ENCODE assay signal across 18 mouse cellular contexts in genomic region chr5:148896515-148896914, GRCm38 (mm10). TPM values are rescaled to one million over a fixed set of nuclear protein-coding genes. Genes with fewer than 3 reads are reported as not detected.
DNase-seq lines count a peak whose midpoint lies in the region; ATAC-seq lines count a peak whose summit lies in the region.
"Had no signal": no experiment of that assay in that cellular context is flagged by ENCODE, and none has a peak within 500 bp of the region (broad histone marks: within the 10 kb centered on the region; RNA-seq: fewer than 3 reads in every experiment).

No protein-coding gene starts in this region.

- H3K9me3 ChIP-seq in heart, embryonic 10.5 days = no peaks in the 10 kb centered on the region
- H3K9me3 ChIP-seq in liver, embryonic 15.5 days (replicated peaks) = no peaks in the 10 kb centered on the region
- H3K9me3 ChIP-seq in heart, embryonic 12.5 days (replicated peaks) = no peaks in the 10 kb centered on the region
- H3K9me3 ChIP-seq: embryonic facial prominence, embryonic 12.5 days; limb, embryonic 15.5 days; stomach, embryonic 15.5 days had no signal

- peak; percentile 51 for ATAC-seq in erythroid progenitor cell, adult 5-6 weeks (replicated peaks; ENCODE audit: low FRiP score, poor library complexity, severe bottlenecking)
- ATAC-seq in liver, embryonic 15.5 days (ENCODE audit: insufficient read depth) = peak; percentile 50
- ATAC-seq in heart, embryonic 12.5 days (ENCODE audit: insufficient number of reproducible peaks, low FRiP score) = no peak
- ATAC-seq: CD4-positive, CD25-positive, alpha-beta regulatory T cell, adult 4 months; intestine, postnatal 0 days had no signal

- peaks cover 27% of the 10 kb centered on the region for H3K36me3 ChIP-seq in heart, embryonic 10.5 days
- H3K36me3 ChIP-seq in liver, embryonic 15.5 days (replicated peaks) = peaks cover 41% of the 10 kb centered on the region
- peaks cover 40% of the 10 kb centered on the region for H3K36me3 ChIP-seq in heart, embryonic 12.5 days

- peaks cover 21% of the 10 kb centered on the region for H3K4me1 ChIP-seq in heart, embryonic 10.5 days
- peaks cover 47% of the 10 kb centered on the region for H3K4me1 ChIP-seq in liver, embryonic 15.5 days (replicated peaks)
- H3K4me1 ChIP-seq in heart, embryonic 12.5 days (replicated peaks) = peaks cover 5% of the 10 kb centered on the region

- no peak for DNase-seq in heart, embryonic 10.5 days (ENCODE audit: low spot score)
- DNase-seq in heart, postnatal 14 days = no peak
- peak; percentile 20 for DNase-seq in c-Kit-negative CD71-positive TER-119-positive erythroid progenitor cells, embryonic 14.5 days (ENCODE audit: low read depth, low spot score)
- DNase-seq in adrenal gland, adult 8-10 months = no peak
- DNase-seq in spleen, adult 12 weeks (ENCODE audit: low spot score) = no peak
- DNase-seq: adrenal gland, postnatal 10 days; cerebellum, adult 9-10 months; gastrocnemius, adult 2 months; kidney, postnatal 25 days had no signal

- 0 out of 2 replicates have a peak overlapping the region, but pooled peaks have one; percentile 13 for H3K27ac ChIP-seq in heart, embryonic 10.5 days
- H3K27ac ChIP-seq in liver, embryonic 15.5 days (replicated peaks) = peak overlapping the region; percentile 94
- H3K27ac ChIP-seq in heart, embryonic 12.5 days (ENCODE audit: poor library complexity, severe bottlenecking) = no peak overlapping the region
- H3K27ac ChIP-seq: embryonic facial prominence, embryonic 12.5 days; gastrocnemius, adult 2 months; limb, embryonic 15.5 days; stomach, embryonic 15.5 days had no signal

- H3K4me2 ChIP-seq in liver, embryonic 15.5 days = peak overlapping the region; percentile 60
- no peak overlapping the region for H3K4me2 ChIP-seq in heart, embryonic 12.5 days
- H3K4me2 ChIP-seq: embryonic facial prominence, embryonic 12.5 days; heart, embryonic 11.5 days; limb, embryonic 15.5 days; stomach, embryonic 15.5 days had no signal

- intact Hi-C loops in heart, postnatal 14 days (cut with DNase I) = no loop called here

- H3K4me3 ChIP-seq in heart, embryonic 10.5 days = no peak overlapping the region
- no peak overlapping the region for H3K4me3 ChIP-seq in liver, embryonic 15.5 days (replicated peaks)
- H3K4me3 ChIP-seq in heart, embryonic 12.5 days = no peak overlapping the region
- H3K4me3 ChIP-seq: embryonic facial prominence, embryonic 12.5 days; gastrocnemius, adult 2 months; limb, embryonic 15.5 days; stomach, embryonic 15.5 days had no signal

- no peaks in the 10 kb centered on the region for H3K27me3 ChIP-seq in heart, embryonic 10.5 days (ENCODE audit: insufficient read depth, poor library complexity, severe bottlenecking)
- no peaks in the 10 kb centered on the region for H3K27me3 ChIP-seq in liver, embryonic 15.5 days
- no peaks in the 10 kb centered on the region for H3K27me3 ChIP-seq in heart, embryonic 12.5 days (replicated peaks)
- H3K27me3 ChIP-seq: embryonic facial prominence, embryonic 12.5 days; limb, embryonic 15.5 days; stomach, embryonic 15.5 days had no signal

- H3K9ac ChIP-seq in liver, embryonic 15.5 days = no peak overlapping the region
- H3K9ac ChIP-seq in heart, embryonic 12.5 days = no peak overlapping the region
- H3K9ac ChIP-seq: embryonic facial prominence, embryonic 12.5 days; limb, embryonic 15.5 days; stomach, embryonic 15.5 days had no signal

- 85% methylated on average over 10 of the region's 10 CpGs for WGBS in heart, embryonic 10.5 days
- WGBS in liver, embryonic 15.5 days (ENCODE audit: insufficient replicate concordance) = 40% methylated on average over 10 of the region's 10 CpGs
- 75% methylated on average over 10 of the region's 10 CpGs for WGBS in heart, embryonic 12.5 days

RNA-seq across cellular contexts. Expression of gene Katnal1, which starts 32.6 kb away (rescaled TPM):
- polyA plus RNA-seq in heart, embryonic 10.5 days (2016; fragmentation: Nextera tagmentation; extraction: Ambion mirVana) = 17.5 and 19.5 TPM in 2 replicates
- total RNA-seq in heart, postnatal 14 days (2021) = 1 to 10 TPM; 5.4 to 7.9 TPM
- 28.5 and 40.2 TPM in 2 replicates for total RNA-seq in erythroid progenitor cell, adult 5-6 weeks (2015; ENCODE audit: low replicate concordance)
- 47.7 and 54.4 TPM in 2 replicates for total RNA-seq in erythroid progenitor cell, adult 5-6 weeks (2017; ENCODE audit: low replicate concordance)
- 8.1 and 9.0 TPM in 2 replicates for polyA plus RNA-seq in liver, embryonic 15.5 days (2015; fragmentation: Nextera tagmentation; extraction: Ambion mirVana)
- 10 to 100 TPM in 3 of 4 experiments, 1 to 10 TPM in 1; 9.6 to 19.8 (median 13.2) TPM for total RNA-seq in adrenal gland, adult 8-10 months (2022)
- 17.1 and 19.2 TPM in 2 replicates for polyA plus RNA-seq in heart, embryonic 12.5 days (2016; fragmentation: Nextera tagmentation; extraction: Ambion mirVana)
